Mouse (Mus musculus): Measurements from ENCODE around the gene Gm3250. TPM values are rescaled to one million over a fixed set of nuclear protein-coding genes. Genes with fewer than 3 reads are reported as not detected.
"Not testable (repeated sequence)": the region's sequence is repeated elsewhere in the genome, so short reads cannot be mapped to it uniquely, and the experiment has no call there.

Gm3250 gene
- total RNA-seq (2021): not detected

DNA sequence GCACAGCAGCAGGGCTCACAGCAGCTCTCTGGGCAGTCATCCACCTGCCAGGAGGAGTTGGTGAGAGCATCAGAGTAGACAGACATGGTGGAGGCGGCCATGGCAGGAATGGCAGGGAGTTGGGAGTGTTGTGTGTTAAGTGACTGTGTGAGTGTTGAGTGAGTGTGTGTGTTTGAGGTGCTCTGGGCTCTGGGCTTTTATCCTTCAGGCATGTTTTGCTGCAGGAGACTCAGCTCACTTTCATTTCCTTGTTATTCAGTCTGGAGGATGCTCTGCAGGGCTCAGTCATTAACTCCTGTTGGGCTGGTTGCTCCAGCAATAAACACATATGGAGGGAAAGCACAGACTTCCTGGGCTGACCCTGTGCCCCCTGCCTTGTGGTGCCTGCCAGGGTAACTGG lies at the start of gene Gm3250:
TSS of gene Gm3250 (minus strand) at position 101 of the 400 bp plus-strand sequence.
- DNase-seq (ENCODE audit: low spot score in 2 of 2); intact Hi-C loops (cut with DNase I): not testable (repeated sequence)

DNA sequence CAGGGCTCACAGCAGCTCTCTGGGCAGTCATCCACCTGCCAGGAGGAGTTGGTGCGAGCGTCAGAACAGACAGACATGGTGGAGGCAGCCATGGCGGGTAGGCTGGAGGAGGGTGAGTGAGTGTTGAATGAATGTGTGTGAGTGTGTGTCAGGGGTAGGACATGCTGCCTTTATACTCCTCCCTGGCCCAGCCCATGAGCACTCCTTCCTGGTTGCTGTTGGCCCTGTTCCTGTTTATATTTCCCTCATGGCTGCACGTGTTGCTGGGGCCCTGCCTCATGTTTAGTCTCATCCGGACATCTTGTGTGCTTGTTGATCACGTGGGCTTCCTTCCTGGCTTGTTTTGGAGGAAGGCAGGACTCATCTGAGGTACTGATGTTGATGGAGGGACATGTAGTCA lies 44.6 kb upstream of the Gm3250 start, which contains the start of gene Krtap10-4:
TSS of gene Krtap10-4 (minus strand) at position 145 of the 400 bp plus-strand sequence.
- DNase-seq (ENCODE audit: low spot score in 2 of 2): no peak
- intact Hi-C loops (cut with DNase I): no loop called here

DNA sequence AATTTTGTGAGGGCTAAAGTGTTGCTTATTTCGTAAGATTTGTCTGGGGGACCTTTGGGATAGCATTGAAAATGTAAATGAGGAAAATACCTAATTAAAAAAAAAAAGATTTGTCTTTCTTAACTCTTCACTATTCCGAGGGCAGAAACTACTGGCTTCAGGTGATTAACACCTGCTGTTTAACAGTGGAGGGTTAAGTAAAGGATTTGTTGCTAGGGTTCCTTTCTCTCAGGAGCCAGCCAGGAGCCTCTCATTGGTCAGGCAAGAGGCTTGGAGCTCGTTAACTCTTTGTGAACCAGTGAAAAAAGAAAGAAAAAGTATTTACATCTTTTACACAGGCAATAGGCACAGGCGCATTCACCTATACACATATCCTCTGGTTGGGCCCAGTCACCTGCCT lies 36.9 kb upstream of the Gm3250 start:
- intact Hi-C loops (cut with DNase I): no loop called here
- no peak for DNase-seq (ENCODE audit: low spot score in 2 of 2)

DNA sequence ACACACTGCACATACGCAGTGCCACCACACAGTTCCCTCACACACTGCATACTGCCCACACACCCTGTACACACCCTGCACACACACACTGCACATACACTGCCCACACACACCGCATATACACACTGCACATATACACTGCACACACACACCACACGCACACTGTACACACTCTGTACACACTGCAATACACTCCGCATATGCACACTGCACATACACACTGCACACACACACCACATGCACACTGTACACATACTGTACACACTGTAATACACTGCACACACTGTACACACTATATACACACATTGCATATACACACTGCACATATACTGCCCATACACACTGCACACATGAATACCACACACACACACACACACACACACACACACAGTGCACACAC lies 36.2 kb upstream of the Gm3250 start:
- no peak for DNase-seq (ENCODE audit: low spot score in 2 of 2)
- intact Hi-C loops (cut with DNase I): no loop called here

DNA sequence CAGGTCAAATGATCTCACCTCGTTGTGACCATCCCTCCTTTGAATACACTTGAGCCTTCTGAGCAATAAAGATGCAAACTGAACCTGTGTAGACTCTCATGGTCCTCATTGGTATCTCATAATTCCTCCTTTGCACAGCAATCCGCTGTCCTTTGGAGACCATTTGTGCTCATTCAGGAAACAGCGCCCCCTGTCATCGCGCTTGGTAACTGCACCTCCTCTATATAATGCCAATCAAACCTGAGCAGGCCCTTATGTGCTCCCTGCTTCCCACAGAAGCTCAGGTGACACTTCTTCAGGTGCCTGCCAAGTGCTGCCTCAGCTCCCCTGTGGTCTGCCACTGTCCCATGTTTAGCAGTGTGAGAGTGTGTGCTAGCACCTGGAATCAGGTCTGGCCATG lies 33.2 kb upstream of the Gm3250 start:
- no peak for DNase-seq (ENCODE audit: low spot score in 2 of 2)
- intact Hi-C loops (cut with DNase I): no loop called here

DNA sequence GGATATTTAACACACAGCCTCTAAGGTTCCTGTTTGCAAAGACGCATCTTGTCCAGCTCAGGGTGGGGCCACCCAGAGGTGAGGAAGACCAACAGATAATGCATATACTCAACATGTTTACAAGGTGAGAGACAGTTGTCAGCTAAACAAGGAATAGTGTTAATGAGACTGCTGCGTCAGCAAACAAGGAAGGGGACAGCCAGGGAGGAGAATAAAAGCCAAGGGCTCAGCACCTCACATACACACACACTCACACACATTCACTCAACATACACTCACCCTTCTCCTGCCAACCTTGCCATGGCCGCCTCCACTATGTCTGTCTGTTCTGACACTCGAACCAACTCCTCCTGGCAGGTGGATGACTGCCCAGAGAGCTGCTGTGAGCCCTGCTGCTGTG lies 32.0 kb upstream of the Gm3250 start, which contains the start of gene Gm2696:
TSS of gene Gm2696 (plus strand) at position 301 of the 400 bp plus-strand sequence.
- intact Hi-C loops (cut with DNase I): no loop called here

DNA sequence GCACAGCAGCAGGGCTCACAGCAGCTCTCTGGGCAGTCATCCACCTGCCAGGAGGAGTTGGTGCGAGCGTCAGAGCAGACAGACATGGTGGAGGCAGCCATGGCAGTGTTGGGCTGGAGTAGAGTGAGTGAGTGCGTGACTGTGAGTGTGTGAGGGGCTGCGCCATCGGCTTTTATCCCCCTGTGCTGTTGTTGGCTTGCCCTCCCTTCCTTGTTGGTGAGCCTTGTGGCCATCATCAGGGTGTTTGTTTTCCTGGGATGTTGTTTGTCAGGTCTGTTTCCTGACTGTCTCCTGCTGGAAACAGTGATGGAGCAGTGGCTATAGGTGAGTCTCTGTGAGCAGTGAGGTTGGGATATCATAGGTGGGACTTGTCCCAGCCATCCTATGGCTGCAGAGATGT lies 29.4 kb upstream of the Gm3250 start, which contains the start of gene Gm9507:
TSS of gene Gm9507 (minus strand) at position 101 of the 400 bp plus-strand sequence.
- intact Hi-C loops (cut with DNase I): no loop called here
- no peak for DNase-seq (ENCODE audit: low spot score in 2 of 2)

More for the DNA sequence above, 32.0 kb upstream of the Gm3250 start, which contains the start of gene Gm2696:
- DNase-seq (ENCODE audit: low spot score in 2 of 2): no peak

DNA sequence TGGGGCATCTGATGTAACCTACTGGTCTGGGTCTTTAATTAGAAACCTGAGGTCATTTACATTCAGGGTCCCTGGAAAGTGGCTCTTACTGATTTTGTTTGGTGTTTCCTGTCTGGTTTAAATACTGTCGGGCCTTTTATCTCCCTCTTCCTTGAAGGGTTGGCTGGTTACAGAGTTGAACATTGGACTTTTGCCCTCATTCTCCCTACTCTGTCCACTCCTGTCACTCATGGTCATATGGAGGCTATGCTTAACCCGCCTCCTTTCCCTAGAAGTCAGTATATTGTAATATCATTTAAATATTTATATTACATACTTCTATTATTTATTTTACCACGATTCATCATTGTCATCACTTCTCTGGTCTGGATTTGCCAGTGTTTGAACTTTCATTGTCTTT lies 21.8 kb upstream of the Gm3250 start:
- DNase-seq (ENCODE audit: low spot score in 2 of 2): no peak
- intact Hi-C loops (cut with DNase I): no loop called here

DNA sequence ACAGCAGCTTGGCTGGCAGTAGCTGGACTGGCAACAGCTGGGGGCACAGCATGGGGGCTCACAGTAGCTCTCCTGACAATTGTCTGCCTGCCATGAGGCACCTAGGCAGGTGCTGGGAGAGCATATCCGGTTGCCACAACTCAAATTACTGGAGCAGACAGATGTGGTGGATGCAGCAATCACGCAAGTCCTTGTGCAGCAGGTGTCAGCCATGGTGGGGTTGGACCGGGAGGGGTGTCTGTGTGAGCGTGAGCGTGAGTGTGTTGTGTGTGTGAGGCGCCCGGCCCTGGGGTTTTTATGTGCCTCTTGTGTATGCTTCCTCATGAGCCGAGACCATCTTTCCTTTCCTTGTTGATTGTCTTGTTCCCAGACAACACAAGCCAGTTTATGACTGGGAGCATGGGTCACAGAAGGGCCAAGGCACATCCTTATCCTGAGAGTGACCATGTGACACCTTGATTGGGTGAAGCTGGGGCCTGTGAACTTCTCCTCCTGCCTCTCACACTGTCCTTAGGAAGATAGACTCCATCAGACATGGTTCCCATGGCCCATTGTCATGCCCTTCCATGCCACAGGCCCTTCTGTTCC lies 16.7 kb upstream of the Gm3250 start, which contains the start of gene Gm19668:
TSS of gene Gm19668 (minus strand) at position 213 of the 588 bp plus-strand sequence.
- no peak for DNase-seq (ENCODE audit: low spot score in 2 of 2)
- intact Hi-C loops (cut with DNase I): no loop called here

DNA sequence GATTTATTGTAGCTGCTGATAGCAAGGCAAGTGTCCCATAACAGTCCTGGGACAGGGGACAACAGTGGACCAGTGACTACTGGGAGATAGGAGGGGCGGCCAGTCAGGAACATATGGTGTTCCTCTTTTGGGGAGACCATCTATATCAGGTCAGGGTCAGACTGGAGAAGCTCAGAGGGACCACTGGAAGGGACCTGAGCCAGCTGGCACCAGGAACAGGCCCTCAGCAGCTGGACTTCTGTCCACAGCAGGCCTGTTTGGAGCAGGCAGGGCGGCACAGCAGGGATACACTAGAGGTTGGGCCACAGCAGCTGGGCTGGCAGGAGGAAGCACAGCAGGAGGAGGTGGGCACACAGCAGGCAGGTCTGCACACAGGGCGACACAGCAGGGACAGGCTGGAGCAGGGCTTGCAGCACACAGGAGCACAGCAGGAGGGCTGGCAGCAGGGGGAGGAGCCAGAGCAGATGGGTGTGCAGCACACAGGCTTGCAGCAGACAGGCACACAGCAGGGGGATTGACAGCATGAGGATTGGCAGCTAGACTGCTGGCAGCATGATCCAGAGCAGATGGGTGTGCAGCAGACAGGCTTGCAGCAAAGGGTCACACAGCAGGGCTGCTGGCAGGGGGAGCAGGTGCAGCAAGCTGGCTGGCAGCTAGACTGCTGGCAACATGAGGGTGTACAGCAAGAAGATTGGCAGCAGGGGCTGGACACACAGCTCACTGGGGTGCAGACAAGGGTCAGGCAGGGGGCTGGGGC lies 16.0 kb upstream of the Gm3250 start:
- intact Hi-C loops (cut with DNase I); DNase-seq (ENCODE audit: low spot score in 2 of 2): not testable (repeated sequence)

DNA sequence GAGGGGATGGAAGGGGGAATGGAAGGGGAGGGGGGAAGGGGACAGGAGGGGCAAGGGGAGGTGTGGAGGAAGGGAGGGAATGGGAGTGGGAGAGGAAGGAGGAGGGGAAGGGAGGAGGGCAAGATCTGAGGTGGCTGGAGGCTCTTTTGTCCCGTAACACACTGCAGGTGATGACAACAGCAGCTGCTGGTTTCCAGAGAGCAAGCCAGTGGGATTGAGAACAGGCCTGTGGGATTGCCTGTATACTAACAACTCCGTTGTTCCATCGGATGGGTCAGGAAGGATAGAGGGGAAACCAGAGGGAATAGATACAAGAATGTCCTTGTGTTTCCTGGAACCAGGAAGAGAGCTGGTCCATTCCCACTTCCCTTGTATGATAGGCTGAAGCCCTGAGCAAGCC lies 15.3 kb upstream of the Gm3250 start:
- DNase-seq (ENCODE audit: low spot score in 2 of 2): no peak
- intact Hi-C loops (cut with DNase I): no loop called here

DNA sequence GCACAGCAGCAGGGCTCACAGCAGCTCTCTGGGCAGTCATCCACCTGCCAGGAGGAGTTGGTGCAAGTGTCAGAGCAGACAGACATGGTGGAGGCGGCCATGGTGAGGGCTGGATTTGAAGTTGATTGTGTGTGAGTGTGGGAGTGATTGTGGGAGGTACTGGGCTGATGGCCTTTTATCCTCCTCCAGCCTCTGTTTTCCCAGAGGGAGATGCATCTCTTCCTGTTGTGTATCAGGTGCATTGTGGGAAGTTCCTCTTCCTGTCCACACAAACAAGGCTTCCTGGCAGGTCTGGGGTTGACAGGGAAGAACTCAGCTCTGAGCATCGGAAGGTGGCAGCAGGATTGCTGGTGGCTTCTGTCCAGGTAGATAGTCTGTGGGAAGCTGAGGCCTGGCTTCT lies 12.6 kb upstream of the Gm3250 start, which contains the start of gene Gm9639:
TSS of gene Gm9639 (minus strand) at position 101 of the 400 bp plus-strand sequence.
- intact Hi-C loops (cut with DNase I): no loop called here
- DNase-seq (ENCODE audit: low spot score in 2 of 2): no peak

DNA sequence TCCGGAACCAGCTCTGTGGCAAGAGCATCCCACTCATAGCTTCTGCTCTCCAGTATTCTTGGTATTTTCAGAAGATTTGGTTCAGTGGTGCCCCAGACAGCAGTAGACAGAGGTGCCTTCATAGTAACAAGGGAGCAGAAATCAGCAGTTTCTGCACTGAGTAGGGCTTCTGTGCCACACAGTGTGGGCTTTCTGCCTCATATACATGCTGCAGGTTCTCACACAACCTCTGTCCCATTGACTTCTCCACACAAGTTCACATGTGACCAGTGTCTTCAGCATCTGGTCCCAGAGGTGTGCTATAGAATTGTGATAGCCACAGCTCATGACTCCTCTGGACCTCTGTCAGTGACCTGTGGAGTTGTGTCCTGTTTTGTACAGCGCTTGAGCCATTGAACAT lies 6.3 kb upstream of the Gm3250 start:
- DNase-seq (ENCODE audit: low spot score in 2 of 2): no peak
- intact Hi-C loops (cut with DNase I): no loop called here

DNA sequence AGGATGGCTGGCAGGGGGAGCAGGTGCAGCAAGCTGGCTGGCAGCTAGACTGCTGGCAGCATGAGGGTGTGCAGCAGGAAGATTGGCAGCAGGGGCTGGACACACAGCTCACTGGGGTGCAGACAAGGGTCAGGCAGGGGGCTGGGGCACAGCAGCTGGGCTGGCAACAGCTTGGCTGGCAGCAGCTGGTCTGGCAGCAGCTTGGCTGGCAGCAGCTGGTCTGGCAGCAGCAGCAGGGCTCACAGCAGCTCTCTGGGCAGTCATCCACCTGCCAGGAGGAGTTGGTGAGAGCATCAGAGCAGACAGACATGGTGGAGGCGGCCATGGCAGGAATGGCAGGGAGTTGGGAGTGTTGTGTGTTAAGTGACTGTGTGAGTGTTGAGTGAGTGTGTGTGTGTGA lies 5.5 kb upstream of the Gm3250 start, which contains the start of gene Gm7137:
TSS of gene Gm7137 (minus strand) at position 325 of the 400 bp plus-strand sequence.
- peak in 1 of 2 experiments; percentile 46 for DNase-seq (ENCODE audit: low spot score in 2 of 2)
- intact Hi-C loops (cut with DNase I): not testable (repeated sequence)

DNA sequence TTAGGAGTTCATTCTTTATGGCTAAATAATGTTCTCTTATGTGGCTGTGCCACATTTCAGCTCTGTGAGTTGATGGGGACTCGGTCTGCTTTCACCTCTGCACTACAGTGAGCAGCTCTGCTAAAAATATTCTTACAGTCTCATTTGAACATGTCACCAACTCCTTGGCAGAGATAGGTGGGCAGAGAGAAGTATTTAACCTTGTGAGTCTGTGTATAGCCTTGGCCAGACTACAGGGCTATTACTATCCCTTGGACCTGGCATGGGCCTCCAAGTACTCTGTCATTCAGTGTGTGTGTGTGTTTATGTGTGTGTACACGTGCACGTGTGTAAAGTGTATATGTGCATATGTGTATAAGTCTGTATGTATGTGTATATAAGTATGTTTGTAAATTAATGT lies 1.1 kb upstream of the Gm3250 start:
- DNase-seq (ENCODE audit: low spot score in 2 of 2); intact Hi-C loops (cut with DNase I): not testable (repeated sequence)

DNA sequence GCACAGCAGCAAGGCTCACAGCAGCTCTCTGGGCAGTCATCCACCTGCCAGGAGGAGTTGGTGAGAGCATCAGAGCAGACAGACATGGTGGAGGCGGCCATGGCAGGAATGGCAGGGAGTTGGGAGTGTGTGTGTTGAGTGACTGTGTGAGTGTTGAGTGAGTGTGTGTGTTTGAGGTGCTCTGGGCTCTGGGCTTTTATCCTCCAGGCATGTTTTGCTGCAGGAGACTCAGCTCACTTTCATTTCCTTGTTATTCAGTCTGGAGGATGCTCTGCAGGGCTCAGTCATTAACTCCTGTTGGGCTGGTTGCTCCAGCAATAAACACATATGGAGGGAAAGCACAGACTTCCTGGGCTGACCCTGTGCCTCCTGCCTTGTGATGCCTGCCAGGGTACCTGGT lies 5.5 kb downstream of the Gm3250 start, which contains the start of gene Gm7138:
TSS of gene Gm7138 (minus strand) at position 101 of the 400 bp plus-strand sequence.
- intact Hi-C loops (cut with DNase I); DNase-seq (ENCODE audit: low spot score in 2 of 2): not testable (repeated sequence)

DNA sequence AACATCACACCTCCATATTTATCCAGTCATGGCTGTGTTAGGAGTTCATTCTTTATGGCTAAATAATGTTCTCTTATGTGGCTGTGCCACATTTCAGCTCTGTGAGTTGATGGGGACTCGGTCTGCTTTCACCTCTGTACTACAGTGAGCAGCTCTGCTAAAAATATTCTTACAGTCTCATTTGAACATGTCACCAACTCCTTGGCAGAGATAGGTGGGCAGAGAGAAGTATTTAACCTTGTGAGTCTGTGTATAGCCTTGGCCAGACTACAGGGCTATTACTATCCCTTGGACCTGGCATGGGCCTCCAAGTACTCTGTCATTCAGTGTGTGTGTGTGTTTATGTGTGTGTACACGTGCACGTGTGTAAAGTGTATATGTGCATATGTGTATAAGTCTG lies 10.2 kb downstream of the Gm3250 start:
- DNase-seq (ENCODE audit: low spot score in 2 of 2); intact Hi-C loops (cut with DNase I): not testable (repeated sequence)

DNA sequence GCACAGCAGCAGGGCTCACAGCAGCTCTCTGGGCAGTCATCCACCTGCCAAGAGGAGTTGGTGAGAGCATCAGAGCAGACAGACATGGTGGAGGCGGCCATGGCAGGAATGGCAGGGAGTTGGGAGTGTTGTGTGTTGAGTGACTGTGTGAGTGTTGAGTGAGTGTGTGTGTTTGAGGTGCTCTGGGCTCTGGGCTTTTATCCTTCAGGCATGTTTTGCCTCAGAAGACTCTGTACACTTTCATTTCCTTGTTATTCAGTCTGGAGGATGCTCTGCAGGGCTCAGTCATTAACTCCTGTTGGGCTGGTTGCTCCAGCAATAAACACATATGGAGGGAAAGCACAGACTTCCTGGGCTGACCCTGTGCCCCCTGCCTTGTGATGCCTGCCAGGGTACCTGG lies 11.1 kb downstream of the Gm3250 start, which contains the start of gene Gm3238:
TSS of gene Gm3238 (minus strand) at position 101 of the 400 bp plus-strand sequence.
- DNase-seq (ENCODE audit: low spot score in 2 of 2); intact Hi-C loops (cut with DNase I): not testable (repeated sequence)

DNA sequence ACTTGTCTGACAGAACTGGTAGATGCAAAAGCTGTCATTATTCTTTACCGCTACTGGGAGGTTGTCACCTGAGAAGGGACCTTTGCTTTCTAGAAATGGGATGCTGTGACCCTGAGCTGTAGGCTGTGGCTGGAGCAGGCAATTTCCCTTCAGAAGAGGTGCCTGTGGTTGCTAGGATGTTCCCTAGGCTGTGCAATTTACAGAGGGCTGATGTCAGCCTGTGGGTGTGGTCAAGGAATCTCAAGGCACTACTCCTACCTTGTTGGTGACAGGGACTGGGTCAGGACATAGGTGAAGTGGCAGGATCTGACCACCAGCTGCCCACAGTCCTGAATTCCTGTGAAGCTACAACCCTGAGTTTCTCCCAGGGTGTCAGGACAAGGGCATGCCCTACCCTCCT lies 12.6 kb downstream of the Gm3250 start:
- intact Hi-C loops (cut with DNase I): no loop called here
- DNase-seq (ENCODE audit: low spot score in 2 of 2): no peak

DNA sequence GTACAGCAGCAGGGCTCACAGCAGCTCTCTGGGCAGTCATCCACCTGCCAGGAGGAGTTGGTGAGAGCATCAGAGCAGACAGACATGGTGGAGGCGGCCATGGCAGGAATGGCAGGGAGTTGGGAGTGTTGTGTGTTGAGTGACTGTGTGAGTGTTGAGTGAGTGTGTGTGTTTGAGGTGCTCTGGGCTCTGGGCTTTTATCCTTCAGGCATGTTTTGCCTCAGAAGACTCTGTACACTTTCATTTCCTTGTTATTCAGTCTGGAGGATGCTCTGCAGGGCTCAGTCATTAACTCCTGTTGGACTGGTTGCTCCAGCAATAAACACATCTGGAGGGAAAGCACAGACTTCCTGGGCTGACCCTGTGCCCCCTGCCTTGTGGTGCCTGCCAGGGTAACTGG lies 22.8 kb downstream of the Gm3250 start, which contains the start of gene Gm3233:
TSS of gene Gm3233 (minus strand) at position 101 of the 400 bp plus-strand sequence.
- DNase-seq (ENCODE audit: low spot score in 2 of 2); intact Hi-C loops (cut with DNase I): not testable (repeated sequence)
